Mouse (Mus musculus) forebrain, embryonic 16.5 days (tissue): ENCODE results near the gene Cpsf6. TPM values are rescaled to one million over a fixed set of nuclear protein-coding genes. Genes with fewer than 3 reads are reported as not detected.

Source experiments
- ATAC-seq: fragments of 200-750 bp; cut with Nextera tagmentation; 2 replicates; pipeline ENCODE4 v1.8.0; 2017; ENCODE audit warnings: mild to moderate bottlenecking, moderate library complexity
- H3K27ac ChIP-seq: fragments of 300-500 bp; sonication (generic); 2 replicates; pipeline ENCODE4 v1.5.1; 2014; ENCODE audit warnings: low read length, control low read depth
- H3K27me3 ChIP-seq: fragments of 300-500 bp; sonication (generic); replicated peaks from 2 replicates; pipeline ENCODE4 v1.6.1; 2014; ENCODE audit warnings: low read length; ENCODE audit not compliant: control insufficient read depth, insufficient read depth
- H3K36me3 ChIP-seq: fragments of 300-500 bp; sonication (generic); 2 replicates; pipeline ENCODE4 v1.6.1; 2014; ENCODE audit not compliant: control insufficient read depth, insufficient read depth
- H3K4me1 ChIP-seq: fragments of 300-500 bp; sonication (generic); replicated peaks from 2 replicates; pipeline ENCODE4 v1.6.1; 2014; ENCODE audit warnings: low read length; ENCODE audit not compliant: control insufficient read depth, insufficient read depth
- H3K4me2 ChIP-seq: fragments of 300-500 bp; sonication (generic); 2 replicates; pipeline ENCODE4 v1.6.1; 2014; ENCODE audit warnings: mild to moderate bottlenecking, low read length, control low read depth
- H3K4me3 ChIP-seq: fragments of 300-500 bp; sonication (generic); replicated peaks from 2 replicates; pipeline ENCODE4 v1.5.1; 2014; ENCODE audit warnings: mild to moderate bottlenecking, low read length, control low read depth
- H3K9ac ChIP-seq: fragments of 300-500 bp; sonication (generic); replicated peaks from 2 replicates; pipeline ENCODE4 v1.6.1; 2014; ENCODE audit warnings: low read depth, low read length, control low read depth
- H3K9me3 ChIP-seq: fragments of 300-500 bp; sonication (generic); 2 replicates; pipeline ENCODE4 v1.6.1; 2016; ENCODE audit warnings: low read length; ENCODE audit not compliant: control insufficient read depth
- WGBS: fragments of 180-500 bp; shearing (Covaris S2); extraction: QIAGEN DNeasy Blood & Tissue Kit; methylation state at CpG from one replicate; pipeline ENCODE4 v1.1.7; 2014; 5-methylcytosine and 5-hydroxymethylcytosine counted together
- polyA plus RNA-seq: library from polyadenylated mRNA; unstranded; fragments of >200 nt; fragmentation: Nextera tagmentation; extraction: Ambion mirVana; gene quantifications from 2 replicates; pipeline ENCODE4 v1.2.1, GENCODE M21; 2015

Cpsf6 gene
- polyA plus RNA-seq, 1 experiment from 2014 or later = 203 TPM

- 77% methylated on average over 2 of the region's 2 CpGs for WGBS
- Histone ChIP-seq H3K4me3 (no peak overlapping the region), H3K4me1 (peaks cover 5% of the 10 kb centered on the region), H3K4me2 (no peak overlapping the region), H3K9me3 (no peaks in the 10 kb centered on the region), H3K9ac (no peak overlapping the region), H3K27me3 (no peaks in the 10 kb centered on the region), H3K36me3 (no peaks in the 10 kb centered on the region), H3K27ac (no peak overlapping the region)
- ATAC-seq = no peak
Measured at GRCm38 (mm10) chr10:117382146-117382545, 2.3 kb upstream of the Cpsf6 start.

GRCm38 (mm10) chr10:117380721-117381570, 1.1 kb upstream of the Cpsf6 start:
- Histone ChIP-seq H3K9me3 (no peaks in the 10 kb centered on the region), H3K36me3 (no peaks in the 10 kb centered on the region), H3K4me2 (no peak overlapping the region), H3K4me3 (no peak overlapping the region), H3K9ac (no peak overlapping the region), H3K27ac (no peak overlapping the region), H3K4me1 (peaks cover 5% of the 10 kb centered on the region), H3K27me3 (no peaks in the 10 kb centered on the region)
- no peak for ATAC-seq
- WGBS = 96% methylated on average over 4 of the region's 4 CpGs

GRCm38 (mm10) chr10:117379441-117379840, 374 bp downstream of the Cpsf6 start:
- Histone ChIP-seq H3K27ac (no peak overlapping the region), H3K36me3 (no peaks in the 10 kb centered on the region), H3K9ac (no peak overlapping the region), H3K4me1 (peaks cover 12% of the 10 kb centered on the region), H3K9me3 (no peaks in the 10 kb centered on the region), H3K4me3 (no peak overlapping the region), H3K4me2 (no peak overlapping the region), H3K27me3 (no peaks in the 10 kb centered on the region)
- 88% methylated on average over 2 of the region's 2 CpGs for WGBS
- no peak for ATAC-seq

DNA sequence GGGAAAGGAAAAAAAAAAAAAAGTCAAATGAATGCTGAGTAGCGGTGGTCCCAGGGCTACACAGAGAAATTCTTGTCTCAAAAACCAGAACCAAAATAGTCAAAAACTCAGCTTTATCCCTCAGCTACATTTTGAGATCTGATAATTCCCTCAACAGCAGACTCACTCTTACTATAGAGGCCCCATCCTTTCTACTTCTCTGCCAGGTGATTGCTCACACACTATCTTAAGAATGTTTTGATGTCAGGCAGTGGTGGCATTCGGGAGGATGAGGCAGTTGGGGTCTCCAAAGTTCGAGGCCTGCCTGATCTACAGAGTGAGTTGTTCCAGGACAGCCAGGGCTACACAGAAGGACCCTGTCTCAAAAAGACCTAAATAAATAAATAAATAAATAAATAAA, 1.2 kb downstream of the Cpsf6 start:
- no peaks in the 10 kb centered on the region for H3K27me3 ChIP-seq
- H3K4me1 ChIP-seq = peaks cover 18% of the 10 kb centered on the region
- WGBS = 99% methylated on average over 3 of the region's 3 CpGs
- H3K27ac ChIP-seq = no peak overlapping the region
- no peaks in the 10 kb centered on the region for H3K36me3 ChIP-seq
- no peak overlapping the region for H3K9ac ChIP-seq
- ATAC-seq = no peak
- H3K9me3 ChIP-seq = no peaks in the 10 kb centered on the region
- H3K4me2 ChIP-seq = no peak overlapping the region
- H3K4me3 ChIP-seq = no peak overlapping the region

GRCm38 (mm10) chr10:117378291-117378555, 1.6 kb downstream of the Cpsf6 start:
- H3K36me3 ChIP-seq = no peaks in the 10 kb centered on the region
- WGBS = 94% methylated on average over 11 of the region's 11 CpGs
- no peak overlapping the region for H3K4me2 ChIP-seq
- H3K9ac ChIP-seq = no peak overlapping the region
- H3K27ac ChIP-seq = no peak overlapping the region
- no peaks in the 10 kb centered on the region for H3K9me3 ChIP-seq
- no peaks in the 10 kb centered on the region for H3K27me3 ChIP-seq
- no peak for ATAC-seq
- peaks cover 18% of the 10 kb centered on the region for H3K4me1 ChIP-seq
- H3K4me3 ChIP-seq = no peak overlapping the region

GRCm38 (mm10) chr10:117377431-117378290, 2.2 kb downstream of the Cpsf6 start:
- WGBS = 14% methylated on average over 16 of the region's 16 CpGs

DNA sequence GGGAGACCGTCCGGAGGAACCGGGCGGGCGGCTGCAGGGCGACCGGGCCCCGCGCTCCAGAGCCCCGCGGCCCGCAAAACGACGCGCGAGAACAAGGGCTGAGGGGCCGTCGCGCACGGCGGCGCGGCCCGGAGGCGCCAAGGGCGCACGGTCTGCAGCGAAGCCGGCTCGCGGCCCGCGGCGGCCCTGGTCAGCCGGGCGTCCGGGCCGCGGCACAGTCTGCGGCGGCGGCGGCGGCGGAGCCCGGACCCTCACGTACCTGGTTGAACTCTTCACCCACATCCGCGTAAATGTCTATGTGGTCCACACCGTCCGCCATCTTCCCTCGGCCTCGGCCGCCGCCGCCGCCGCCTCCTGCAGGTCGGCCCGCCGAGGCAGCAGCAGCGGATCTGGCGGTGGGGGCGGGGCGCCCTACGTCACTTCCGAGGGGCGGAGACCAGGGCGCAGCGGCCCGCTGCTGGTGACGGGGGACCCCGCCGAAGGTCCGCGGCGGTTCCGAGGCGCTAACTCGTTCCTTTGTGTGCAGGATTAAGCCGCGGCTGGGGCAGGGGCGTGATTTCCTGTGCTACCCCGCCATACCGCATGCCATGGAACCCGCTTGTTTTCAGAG, 3.1 kb downstream of the Cpsf6 start:
- H3K4me3 ChIP-seq = peak overlapping the region; percentile 97
- no peaks in the 10 kb centered on the region for H3K36me3 ChIP-seq
- H3K9ac ChIP-seq = peak overlapping the region; percentile 99
- H3K4me2 ChIP-seq = peak overlapping the region; percentile 75
- peak overlapping the region; percentile 95 for H3K27ac ChIP-seq
- no peaks in the 10 kb centered on the region for H3K9me3 ChIP-seq
- H3K4me1 ChIP-seq = peaks cover 18% of the 10 kb centered on the region
- ATAC-seq = peak; percentile 97
- under 1% methylated on average over 60 of the region's 86 CpGs for WGBS
- no peaks in the 10 kb centered on the region for H3K27me3 ChIP-seq

More at GRCm38 (mm10) chr10:117377431-117378290, 2.2 kb downstream of the Cpsf6 start:
- peak overlapping the region; percentile 57 for H3K9ac ChIP-seq
- H3K27ac ChIP-seq = peak overlapping the region; percentile 57
- H3K36me3 ChIP-seq = no peaks in the 10 kb centered on the region
- H3K4me1 ChIP-seq = peaks cover 18% of the 10 kb centered on the region
- no peak for ATAC-seq
- H3K9me3 ChIP-seq = no peaks in the 10 kb centered on the region
- H3K4me3 ChIP-seq = peak overlapping the region; percentile 97
- peak overlapping the region; percentile 75 for H3K4me2 ChIP-seq
- no peaks in the 10 kb centered on the region for H3K27me3 ChIP-seq

- Histone ChIP-seq H3K27ac (peak overlapping the region; percentile 95), H3K4me1 (peaks cover 18% of the 10 kb centered on the region), H3K4me3 (peak overlapping the region; percentile 97), H3K9me3 (no peaks in the 10 kb centered on the region), H3K9ac (peak overlapping the region; percentile 99), H3K27me3 (no peaks in the 10 kb centered on the region), H3K36me3 (no peaks in the 10 kb centered on the region), H3K4me2 (peak overlapping the region; percentile 65)
- WGBS = under 1% methylated on average over 60 of the region's 74 CpGs
- peak; percentile 49 for ATAC-seq
Measured at GRCm38 (mm10) chr10:117375841-117376579, 3.8 kb downstream of the Cpsf6 start.
